Mouse (Mus musculus) erythroblast, embryonic 14.5 days (primary cell): ENCODE results near the gene Ano4. TPM values are rescaled to one million over a fixed set of nuclear protein-coding genes. Genes with fewer than 3 reads are reported as not detected.

Experiments
- H3K27me3 ChIP-seq: 2 replicates; pipeline ENCODE4 v1.6.1; 2012; ENCODE audit warnings: inconsistent platforms; ENCODE audit not compliant: control insufficient read depth
- H3K36me3 ChIP-seq: 2 replicates; pipeline ENCODE4 v1.6.1; 2012; ENCODE audit warnings: mild to moderate bottlenecking, inconsistent platforms; ENCODE audit not compliant: control insufficient read depth
- H3K4me1 ChIP-seq: 2 replicates; pipeline ENCODE4 v1.6.1; 2012; ENCODE audit warnings: inconsistent platforms; ENCODE audit not compliant: control insufficient read depth
- H3K4me3 ChIP-seq: replicated peaks from 2 replicates; pipeline ENCODE3; 2012; ENCODE audit warnings: moderate library complexity, mild to moderate bottlenecking, inconsistent platforms
- H3K9me3 ChIP-seq: 2 replicates; pipeline ENCODE4 v1.6.1; 2012; ENCODE audit warnings: low read length, inconsistent platforms, mixed read lengths; ENCODE audit not compliant: control insufficient read depth
- GATA1 ChIP-seq: IDR thresholded peaks from 2 replicates; pipeline ENCODE4 v1.6.1; 2012; ENCODE audit warnings: low read length, inconsistent platforms, mixed read lengths
- TAL1 ChIP-seq: IDR thresholded peaks from 3 replicates; pipeline ENCODE4 v1.6.1; 2012; ENCODE audit warnings: low read length, inconsistent platforms, mixed read lengths
- polyA plus RNA-seq: library from polyadenylated mRNA; stranded (reverse); fragments of >175 nt; gene quantifications from 2 replicates; pipeline ENCODE4 v1.2.3, GENCODE M21; 2012

The Ano4 gene
- not detected in 2 replicates for polyA plus RNA-seq

DNA sequence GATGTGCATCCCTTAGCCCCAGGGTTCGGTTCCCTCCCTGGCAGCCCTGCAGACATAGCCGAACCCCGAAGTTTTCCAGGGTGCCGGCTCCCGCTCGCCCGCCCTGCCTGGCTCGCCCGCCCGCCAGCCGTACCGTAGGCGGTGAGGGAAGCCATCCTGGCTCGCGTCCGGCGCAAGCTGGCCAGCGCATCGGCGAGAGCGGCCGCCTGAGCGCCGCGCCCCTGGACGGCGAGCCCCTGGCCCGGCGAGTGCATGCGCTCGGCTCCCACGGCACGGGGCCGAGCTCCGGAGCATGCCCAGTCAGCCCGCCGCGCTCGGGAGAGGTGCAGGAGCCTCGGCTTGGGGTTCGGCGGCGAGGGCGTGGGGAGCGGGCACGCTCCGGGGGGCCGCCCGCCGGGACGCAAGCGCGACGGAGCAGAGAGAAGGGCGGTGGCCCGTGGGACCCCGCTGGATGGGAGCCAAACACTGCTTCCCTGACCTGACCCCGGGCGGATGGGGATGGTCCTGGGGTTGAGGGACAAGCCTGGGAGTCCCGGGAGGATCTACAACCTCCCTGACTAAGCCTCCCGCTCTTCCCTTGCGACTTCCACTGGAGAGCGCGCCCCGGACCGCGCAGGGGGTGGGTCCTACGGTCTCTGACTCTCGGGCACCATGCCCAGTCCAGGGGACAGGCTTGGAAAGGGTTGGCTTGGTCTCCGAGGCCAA, at the start of gene Ano4:
TSS of gene Ano4 (minus strand) at position 272 of the 705 bp plus-strand sequence.
- no peak within 1 kb of the TSS for H3K4me3 ChIP-seq
- no peaks in the 10 kb centered on the region for H3K36me3 ChIP-seq
- peaks cover 33% of the 10 kb centered on the region for H3K27me3 ChIP-seq
- H3K9me3 ChIP-seq, result no peaks in the 10 kb centered on the region
- H3K4me1 ChIP-seq, result no peaks in the 10 kb centered on the region
- TF ChIP-seq GATA1 (no peak), TAL1 (no peak)

DNA sequence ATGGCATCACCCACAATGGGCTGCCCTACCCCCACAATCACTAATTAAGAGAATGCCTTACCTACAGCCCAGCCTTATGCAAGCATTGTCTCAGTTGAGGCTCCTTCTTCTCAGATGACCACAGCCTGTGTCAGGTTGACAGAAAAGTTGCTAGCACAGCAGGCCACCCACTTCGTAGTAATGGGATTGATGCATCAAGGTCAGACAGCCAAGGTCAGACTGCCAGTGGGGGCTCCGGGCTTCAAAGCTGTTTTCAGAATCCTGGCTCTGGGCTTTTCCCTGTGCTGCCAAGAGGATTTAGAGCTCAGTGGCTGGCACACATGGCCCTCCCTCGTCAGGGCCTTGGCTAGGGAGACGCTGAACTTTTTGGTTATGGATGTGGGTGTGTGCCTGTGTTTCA, 48.1 kb upstream of the Ano4 start:
- Histone ChIP-seq H3K4me3 (no peak overlapping the region), H3K4me1 (peaks cover 2% of the 10 kb centered on the region), H3K36me3 (no peaks in the 10 kb centered on the region), H3K9me3 (no peaks in the 10 kb centered on the region), H3K27me3 (no peaks in the 10 kb centered on the region)
- no peak for TF ChIP-seq TAL1
- no peak for TF ChIP-seq GATA1

DNA sequence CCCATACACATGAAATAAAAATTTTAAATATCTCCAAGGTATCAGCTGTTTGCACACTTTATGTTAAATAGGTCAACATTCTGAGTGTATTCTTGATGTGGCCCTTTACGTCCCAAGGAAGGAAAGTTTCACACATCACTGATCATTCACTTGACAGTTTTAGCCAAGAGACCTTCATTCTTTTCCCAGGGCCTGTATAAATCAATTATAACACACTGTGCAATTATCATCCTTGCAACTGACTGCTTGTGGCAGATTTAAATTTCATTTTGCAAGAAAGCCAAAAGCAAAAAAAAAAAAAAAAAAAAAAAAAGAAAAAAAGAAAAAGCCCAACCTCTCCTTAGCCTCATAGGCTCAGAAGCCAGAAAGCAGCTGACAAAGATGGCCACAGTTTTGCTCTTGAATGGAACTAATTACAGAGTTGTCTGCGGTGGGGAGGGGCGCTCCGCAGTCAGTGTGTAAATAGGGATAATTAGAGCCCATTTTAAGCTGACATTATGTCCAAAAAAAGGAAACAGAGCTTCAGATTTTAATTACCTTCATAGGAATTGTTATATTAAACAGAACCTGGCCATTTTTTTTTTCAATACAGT, 47.1 kb upstream of the Ano4 start:
- no peak overlapping the region for H3K4me3 ChIP-seq

DNA sequence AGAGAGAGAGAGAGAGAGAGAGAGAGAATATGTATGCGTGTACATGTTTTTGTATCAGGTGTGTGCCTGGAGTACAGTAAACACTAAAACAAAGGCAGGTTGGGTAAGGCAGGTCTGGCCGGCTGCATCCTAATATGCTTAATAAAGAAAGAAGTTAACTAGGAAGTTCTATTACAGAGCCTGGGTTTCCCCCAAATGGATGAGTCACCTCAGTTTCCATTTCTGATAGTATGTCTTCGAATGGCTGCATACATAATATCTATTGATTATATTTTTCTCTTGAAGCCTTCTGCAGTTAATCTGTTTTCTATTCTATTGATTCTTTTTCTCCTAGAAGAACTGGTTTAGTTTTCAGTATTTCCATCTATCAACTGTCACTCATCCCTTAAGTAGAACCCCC, 41.9 kb upstream of the Ano4 start:
- TF ChIP-seq TAL1, result no peak
- no peak for TF ChIP-seq GATA1
- no peaks in the 10 kb centered on the region for H3K27me3 ChIP-seq

More for the DNA sequence above, 47.1 kb upstream of the Ano4 start:
- Histone ChIP-seq H3K9me3 (no peaks in the 10 kb centered on the region), H3K36me3 (no peaks in the 10 kb centered on the region), H3K4me1 (peaks cover 2% of the 10 kb centered on the region), H3K27me3 (no peaks in the 10 kb centered on the region)
- no peak for TF ChIP-seq TAL1
- TF ChIP-seq GATA1, result no peak

DNA sequence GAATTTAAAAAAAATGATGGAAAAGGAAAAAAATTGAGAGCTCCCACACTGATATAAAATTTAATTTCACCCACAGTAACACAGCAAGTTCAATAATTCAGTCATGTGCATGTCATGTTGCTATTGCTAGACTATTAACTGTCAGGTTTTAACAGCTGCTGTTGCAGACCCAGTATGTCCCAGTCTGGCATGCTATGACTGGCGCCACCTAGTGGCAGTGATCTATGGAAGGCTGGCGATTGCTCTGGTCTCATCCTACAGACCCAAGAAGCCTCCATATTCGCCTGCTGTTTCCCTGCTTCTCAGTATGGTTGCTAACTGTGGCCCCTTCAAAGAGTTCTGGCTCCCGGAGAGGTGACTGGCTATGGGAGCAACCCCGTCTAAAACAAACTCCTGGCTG, 38.9 kb upstream of the Ano4 start:
- H3K36me3 ChIP-seq, result no peaks in the 10 kb centered on the region
- H3K9me3 ChIP-seq, result no peaks in the 10 kb centered on the region
- no peak for TF ChIP-seq TAL1
- no peak for TF ChIP-seq GATA1
- H3K4me3 ChIP-seq, result no peak overlapping the region
- no peaks in the 10 kb centered on the region for H3K4me1 ChIP-seq
- no peaks in the 10 kb centered on the region for H3K27me3 ChIP-seq

More for the DNA sequence above, 41.9 kb upstream of the Ano4 start:
- no peaks in the 10 kb centered on the region for H3K4me1 ChIP-seq
- no peaks in the 10 kb centered on the region for H3K9me3 ChIP-seq
- no peak overlapping the region for H3K4me3 ChIP-seq
- no peaks in the 10 kb centered on the region for H3K36me3 ChIP-seq

DNA sequence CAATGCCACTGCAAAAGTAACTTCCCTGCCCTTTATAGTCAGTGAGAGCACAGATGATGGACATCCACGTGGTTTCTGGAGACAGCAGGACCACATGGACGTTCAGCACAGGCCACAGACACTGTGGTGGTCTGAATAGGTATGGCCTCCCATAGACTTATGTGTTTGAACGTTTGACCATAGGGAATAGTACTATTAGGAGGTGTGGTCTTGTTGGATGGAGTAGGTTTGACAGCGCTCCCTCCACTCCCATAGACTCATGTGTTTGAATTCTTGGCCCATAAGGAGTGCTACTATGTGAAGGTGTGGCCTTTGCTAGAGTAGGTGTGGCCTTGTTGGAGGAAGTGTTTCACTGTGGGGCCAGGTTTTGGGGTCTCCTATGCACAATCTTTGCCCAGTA, 33.2 kb upstream of the Ano4 start:
- no peaks in the 10 kb centered on the region for H3K36me3 ChIP-seq
- H3K27me3 ChIP-seq, result no peaks in the 10 kb centered on the region
- H3K4me3 ChIP-seq, result no peak overlapping the region
- TF ChIP-seq TAL1, result no peak
- TF ChIP-seq GATA1, result no peak
- no peaks in the 10 kb centered on the region for H3K4me1 ChIP-seq
- H3K9me3 ChIP-seq, result no peaks in the 10 kb centered on the region

DNA sequence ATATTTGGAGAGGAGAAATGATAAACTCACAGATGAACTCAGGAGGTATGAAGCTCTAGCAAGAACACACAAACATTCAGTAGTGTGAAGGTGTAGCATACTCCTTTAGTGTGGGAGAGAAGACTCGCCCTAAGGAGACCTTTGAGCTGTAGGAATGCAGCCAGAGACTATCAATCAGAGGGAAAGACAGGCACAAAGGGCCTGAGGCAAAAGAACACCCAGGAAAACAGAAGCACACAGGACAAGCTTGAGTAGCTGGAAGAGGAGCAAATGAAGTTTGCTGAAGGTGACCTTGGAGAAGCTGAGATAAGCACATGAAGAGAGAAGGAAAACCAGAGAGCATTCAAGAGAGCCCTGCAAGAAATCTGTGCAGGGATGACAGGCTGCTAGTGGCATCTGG, 25.5 kb upstream of the Ano4 start:
- Histone ChIP-seq H3K9me3 (no peaks in the 10 kb centered on the region), H3K27me3 (no peaks in the 10 kb centered on the region), H3K36me3 (no peaks in the 10 kb centered on the region), H3K4me3 (no peak overlapping the region), H3K4me1 (no peaks in the 10 kb centered on the region)
- TF ChIP-seq GATA1 (no peak), TAL1 (no peak)

DNA sequence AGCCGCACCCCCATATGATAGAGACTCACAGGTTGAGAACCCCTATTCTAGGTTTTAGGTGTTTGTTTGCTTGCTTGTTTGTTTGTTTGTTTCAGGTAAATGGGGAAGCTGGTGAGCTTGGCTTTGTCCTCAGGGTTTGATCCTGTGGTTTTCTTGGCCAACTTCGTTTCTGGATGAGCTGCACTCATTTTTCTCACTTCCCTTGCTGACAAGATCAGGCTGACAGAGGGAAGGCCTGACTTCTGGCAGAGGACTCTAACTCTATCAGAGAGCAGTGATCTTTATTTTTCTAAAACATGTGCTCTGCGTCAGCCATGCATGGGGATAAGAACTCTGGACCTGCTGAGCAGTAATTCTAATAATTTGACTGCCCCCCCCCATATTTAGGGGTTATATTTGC, 14.4 kb upstream of the Ano4 start:
- Histone ChIP-seq H3K27me3 (no peaks in the 10 kb centered on the region), H3K4me3 (no peak overlapping the region), H3K36me3 (no peaks in the 10 kb centered on the region), H3K9me3 (no peaks in the 10 kb centered on the region), H3K4me1 (no peaks in the 10 kb centered on the region)
- TF ChIP-seq GATA1 (no peak), TAL1 (no peak)

DNA sequence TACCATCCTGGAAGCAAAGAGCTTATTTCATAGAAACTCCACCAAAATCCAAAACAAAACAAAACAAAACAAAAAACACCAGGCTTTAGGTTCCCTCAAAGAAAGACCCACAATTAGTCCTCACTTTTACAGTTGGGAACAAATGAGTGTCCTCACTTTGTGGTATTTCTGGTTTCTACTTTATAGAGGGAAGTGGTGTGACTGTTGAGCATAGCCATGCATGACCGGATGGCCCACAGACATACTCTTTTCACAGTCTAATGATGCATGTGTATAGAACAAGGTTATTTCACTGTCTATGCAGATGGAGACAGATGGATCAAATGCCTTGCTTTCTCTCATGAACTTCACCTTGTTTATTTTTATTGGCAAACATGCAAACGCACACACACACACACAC, 10.1 kb upstream of the Ano4 start:
- no peaks in the 10 kb centered on the region for H3K36me3 ChIP-seq

More for the DNA sequence above, 10.1 kb upstream of the Ano4 start:
- H3K9me3 ChIP-seq, result no peaks in the 10 kb centered on the region
- TF ChIP-seq GATA1 (no peak), TAL1 (no peak)
- no peak overlapping the region for H3K4me3 ChIP-seq
- no peaks in the 10 kb centered on the region for H3K27me3 ChIP-seq
- H3K4me1 ChIP-seq, result no peaks in the 10 kb centered on the region
